In genomic region chr2:66180293-66180692, GRCm38 (mm10) we compare ENCODE assay signal across 8 mouse cellular contexts. TPM values are rescaled to one million over a fixed set of nuclear protein-coding genes. Genes with fewer than 3 reads are reported as not detected.
DNase-seq lines count a peak whose midpoint lies in the region; ATAC-seq and TF ChIP-seq lines count a peak whose summit lies in the region.

No protein-coding gene starts in this region.

- H3K4me1 ChIP-seq in midbrain, embryonic 10.5 days = peaks cover 51% of the 10 kb centered on the region
- peaks cover 27% of the 10 kb centered on the region for H3K4me1 ChIP-seq in midbrain, embryonic 11.5 days (ENCODE audit: control insufficient read depth, insufficient read depth, low read length)
- peaks cover 26% of the 10 kb centered on the region for H3K4me1 ChIP-seq in hindbrain, embryonic 12.5 days
- peaks cover 11% of the 10 kb centered on the region; the same call in 1 of the 2 replicates for H3K4me1 ChIP-seq in midbrain, postnatal 0 days (ENCODE audit: insufficient read depth, low read length)

- H3K4me2 ChIP-seq in midbrain, embryonic 11.5 days = no peak overlapping the region
- no peak overlapping the region for H3K4me2 ChIP-seq in hindbrain, embryonic 12.5 days (replicated peaks)
- peak overlapping the region; percentile 39 for H3K4me2 ChIP-seq in midbrain, postnatal 0 days (ENCODE audit: low read depth, low read length, poor library complexity, severe bottlenecking)

- H3K4me3 ChIP-seq in midbrain, embryonic 10.5 days = no peak overlapping the region
- no peak overlapping the region for H3K4me3 ChIP-seq in midbrain, embryonic 11.5 days (ENCODE audit: low read depth, low read length)
- H3K4me3 ChIP-seq in hindbrain, embryonic 12.5 days = no peak overlapping the region
- H3K4me3 ChIP-seq in midbrain, postnatal 0 days (ENCODE audit: low read depth, low read length) = 0 out of 2 replicates have a peak overlapping the region, but pooled peaks have one; percentile 15

- no peak for ATAC-seq in midbrain, embryonic 11.5 days (ENCODE audit: low FRiP score)
- no peak for ATAC-seq in hindbrain, embryonic 12.5 days (ENCODE audit: low FRiP score)
- no peak for ATAC-seq in midbrain, postnatal 0 days (ENCODE audit: low FRiP score)
- ATAC-seq in erythroblast, adult 5-6 weeks (replicated peaks; ENCODE audit: low FRiP score, poor library complexity, severe bottlenecking) = no peak

- H3K36me3 ChIP-seq in midbrain, embryonic 10.5 days = peaks cover 10% of the 10 kb centered on the region; the same call in 1 of the 2 replicates
- H3K36me3 ChIP-seq in midbrain, embryonic 11.5 days (ENCODE audit: control insufficient read depth, insufficient read depth, low read length) = no peaks in the 10 kb centered on the region
- H3K36me3 ChIP-seq in hindbrain, embryonic 12.5 days = no peaks in the 10 kb centered on the region
- no peaks in the 10 kb centered on the region for H3K36me3 ChIP-seq in midbrain, postnatal 0 days (ENCODE audit: insufficient read depth, low read length)

- WGBS in midbrain, embryonic 10.5 days = 58% methylated on average over 10 of the region's 10 CpGs
- WGBS in midbrain, embryonic 11.5 days = 41% methylated on average over 10 of the region's 10 CpGs
- WGBS in hindbrain, embryonic 12.5 days = 32% methylated on average over 10 of the region's 10 CpGs
- 24% methylated on average over 10 of the region's 10 CpGs for WGBS in midbrain, postnatal 0 days

- peak overlapping the region; percentile 38 for H3K27ac ChIP-seq in midbrain, embryonic 10.5 days (replicated peaks)
- H3K27ac ChIP-seq in midbrain, embryonic 11.5 days (ENCODE audit: low read depth, low read length) = no peak overlapping the region
- peak overlapping the region; percentile 3; the same call in 1 of the 2 replicates for H3K27ac ChIP-seq in hindbrain, embryonic 12.5 days
- H3K27ac ChIP-seq in midbrain, postnatal 0 days (ENCODE audit: low read depth, low read length) = no peak overlapping the region

- no peaks in the 10 kb centered on the region for H3K27me3 ChIP-seq in midbrain, embryonic 10.5 days (ENCODE audit: low read depth, poor library complexity, severe bottlenecking)
- H3K27me3 ChIP-seq in midbrain, embryonic 11.5 days (ENCODE audit: control insufficient read depth, insufficient read depth, low read length) = no peaks in the 10 kb centered on the region
- H3K27me3 ChIP-seq in hindbrain, embryonic 12.5 days = no peaks in the 10 kb centered on the region
- no peaks in the 10 kb centered on the region for H3K27me3 ChIP-seq in midbrain, postnatal 0 days (ENCODE audit: insufficient read depth, low read length)

- intact Hi-C loops in left cerebral cortex, postnatal 36 days (cut with DNase I) = loop anchor here (5.0 kb wide), 1 partner anchor 138 kb away; no protein-coding TSS in a partner anchor

- no peak overlapping the region for H3K9ac ChIP-seq in midbrain, embryonic 11.5 days (ENCODE audit: low read length)
- no peak overlapping the region for H3K9ac ChIP-seq in hindbrain, embryonic 12.5 days
- H3K9ac ChIP-seq in midbrain, postnatal 0 days (replicated peaks; ENCODE audit: low read length, poor library complexity, severe bottlenecking) = no peak overlapping the region

- TF ChIP-seq CTCF in midbrain, postnatal 0 days (IDR thresholded peaks at IDR 0.05) = no peak

- peak; percentile 22 for DNase-seq in midbrain, embryonic 10.5 days (ENCODE audit: low spot score)
- DNase-seq in midbrain, embryonic 11.5 days (ENCODE audit: low spot score, missing footprints) = no peak
- peak; percentile 50 for DNase-seq in fibroblast of lung, adult 2 months (ENCODE audit: low read depth)
- peak; percentile 38 to 47 for DNase-seq in left cerebral cortex, postnatal 36 days (ENCODE audit: low spot score in 2 of 2)
- DNase-seq in midbrain, postnatal 0 days (ENCODE audit: low spot score) = peak; percentile 69
- DNase-seq in spleen, postnatal 10 days (ENCODE audit: low spot score in 2 of 2) = no peak

- no peaks in the 10 kb centered on the region for H3K9me3 ChIP-seq in midbrain, embryonic 10.5 days (replicated peaks)
- no peaks in the 10 kb centered on the region for H3K9me3 ChIP-seq in midbrain, embryonic 11.5 days (ENCODE audit: control insufficient read depth, low read length)
- no peaks in the 10 kb centered on the region for H3K9me3 ChIP-seq in hindbrain, embryonic 12.5 days (replicated peaks)
- no peaks in the 10 kb centered on the region for H3K9me3 ChIP-seq in midbrain, postnatal 0 days (ENCODE audit: low read length)

RNA-seq across cellular contexts. Expression of gene Galnt3, which starts 55.5 kb away (rescaled TPM):
- polyA plus RNA-seq in midbrain, embryonic 10.5 days (2016; fragmentation: Nextera tagmentation; extraction: Ambion mirVana) = 0.30 and 0.82 TPM in 2 replicates
- 0.37 and 1.1 TPM in 2 replicates for polyA plus RNA-seq in midbrain, embryonic 11.5 days (2014; fragmentation: Nextera tagmentation; extraction: Ambion mirVana)
- polyA plus RNA-seq in hindbrain, embryonic 12.5 days (2016; fragmentation: Nextera tagmentation; extraction: Ambion mirVana) = 2.8 and 3.5 TPM in 2 replicates
- 1 to 10 TPM in 1 of 2 experiments, under 1 TPM in 1; 0.99 to 1.9 TPM for total RNA-seq in left cerebral cortex, postnatal 36 days (2021)
- 3.5 and 4.7 TPM in 2 replicates for total RNA-seq in midbrain, postnatal 0 days (2014; rRNA removed)
- polyA plus RNA-seq in midbrain, postnatal 0 days (2015; fragmentation: Nextera tagmentation; extraction: Ambion mirVana) = 1.3 and 1.5 TPM in 2 replicates
- 0.58 and 10.7 TPM in 2 replicates for total RNA-seq in erythroblast, adult 5-6 weeks (2015; ENCODE audit: low replicate concordance)
- 4.0 and 5.3 TPM in 2 replicates for total RNA-seq in erythroblast, adult 5-6 weeks (2017; ENCODE audit: low replicate concordance)

Comparison
In these comparisons a context has a peak if more than half of its experiments do, and no peak if none do; other contexts are left out.
1. DNase-seq: peak in midbrain, embryonic 10.5 days (single experiment), fibroblast of lung, adult 2 months (single experiment), left cerebral cortex, postnatal 36 days (2 of 2) and midbrain, postnatal 0 days (single experiment); none in midbrain, embryonic 11.5 days (single experiment) and spleen, postnatal 10 days (0 of 2).
2. H3K27ac ChIP-seq: peak in midbrain, embryonic 10.5 days (single experiment) and hindbrain, embryonic 12.5 days (single experiment); none in midbrain, embryonic 11.5 days (single experiment) and midbrain, postnatal 0 days (single experiment).